Mouse (Mus musculus): ENCODE measurements at regions not wholly inside any gene's neighbourhood (a gene's known extent, or its start where the extent isn't known, plus 50 kb on each side); places are given as distances from the start of the nearest gene placed in this dataset.

DNA sequence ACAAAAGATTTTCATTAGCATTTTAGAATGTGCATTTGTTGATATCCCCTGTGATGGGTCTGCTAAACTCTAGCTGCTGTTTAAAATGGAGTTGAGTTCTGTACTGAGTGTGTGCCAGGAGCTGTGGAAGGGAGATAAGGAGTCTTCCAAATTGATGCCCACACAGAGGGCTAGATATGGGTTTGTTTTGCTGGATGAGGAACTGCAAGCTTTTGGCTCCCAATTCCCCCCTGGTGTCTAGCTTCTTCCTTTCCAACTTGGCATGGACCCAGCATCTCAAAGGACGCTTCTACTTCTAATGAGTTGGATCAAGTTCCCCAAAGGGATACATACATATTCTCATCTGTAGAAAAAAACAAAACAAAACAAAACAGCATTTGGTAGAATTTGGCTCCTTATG, 577.0 kb upstream of the Large1 start:
- Histone ChIP-seq H3K27ac (ENCODE audit: low read length) (no peak overlapping the region), H3K4me3 (ENCODE audit: low read length) (no peak overlapping the region), H3K36me3 (ENCODE audit: control insufficient read depth, insufficient read depth) (no peaks in the 10 kb centered on the region), H3K9ac (ENCODE audit: low read length) (no peak overlapping the region), H3K27me3 (ENCODE audit: control insufficient read depth, insufficient read depth, low read length) (no peaks in the 10 kb centered on the region), H3K4me2 (ENCODE audit: low read depth, low read length) (no peak overlapping the region), H3K9me3 (replicated peaks; ENCODE audit: control insufficient read depth, low read length) (no peaks in the 10 kb centered on the region), H3K4me1 (ENCODE audit: control insufficient read depth, insufficient read depth, low read length) (no peaks in the 10 kb centered on the region)
- no peak; the same call in 1 of the 2 replicates for ATAC-seq (replicated peaks; ENCODE audit: extremely low read depth, insufficient read depth, low FRiP score)
- whole genome bisulfite sequencing, result 43% methylated on average over 1 of the region's 1 CpGs

DNA sequence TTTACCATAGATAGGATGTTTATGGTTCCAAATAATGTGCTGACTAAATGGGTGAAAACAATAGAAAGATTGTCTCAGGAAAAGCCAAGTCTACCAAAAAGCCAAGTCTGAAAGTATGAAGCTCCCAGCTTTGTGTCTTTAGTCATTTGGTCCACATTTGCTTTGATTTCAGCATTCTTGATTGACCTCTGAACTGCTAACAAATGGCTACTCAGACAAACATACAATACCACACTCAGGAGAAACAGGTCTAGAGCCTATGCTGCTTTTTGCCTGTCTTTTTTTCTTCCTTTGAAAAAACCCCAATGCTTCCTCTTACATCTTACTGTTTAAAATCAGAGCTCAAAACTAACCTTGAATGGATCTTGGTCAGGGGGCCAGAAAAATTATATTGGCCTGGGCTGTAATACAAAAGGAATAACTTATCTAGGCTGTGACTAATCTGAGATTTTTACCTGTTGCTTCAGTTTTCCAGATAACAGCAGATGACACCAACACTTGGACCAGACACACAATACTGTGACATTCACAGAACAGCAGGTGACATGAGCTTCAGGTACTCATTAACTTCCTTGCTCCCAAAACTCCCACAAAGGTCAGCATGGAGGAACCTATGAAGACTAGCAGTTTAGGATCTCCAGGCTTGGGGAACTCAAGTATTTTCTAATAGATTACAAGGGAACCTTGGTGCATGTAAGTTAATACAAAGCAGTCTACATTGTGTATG, 572.3 kb upstream of the Large1 start:
- H3K27me3 ChIP-seq (ENCODE audit: control insufficient read depth, insufficient read depth, low read length), result no peaks in the 10 kb centered on the region
- H3K36me3 ChIP-seq (ENCODE audit: control insufficient read depth, insufficient read depth), result no peaks in the 10 kb centered on the region
- ATAC-seq (replicated peaks; ENCODE audit: extremely low read depth, insufficient read depth, low FRiP score), result no peak

DNA sequence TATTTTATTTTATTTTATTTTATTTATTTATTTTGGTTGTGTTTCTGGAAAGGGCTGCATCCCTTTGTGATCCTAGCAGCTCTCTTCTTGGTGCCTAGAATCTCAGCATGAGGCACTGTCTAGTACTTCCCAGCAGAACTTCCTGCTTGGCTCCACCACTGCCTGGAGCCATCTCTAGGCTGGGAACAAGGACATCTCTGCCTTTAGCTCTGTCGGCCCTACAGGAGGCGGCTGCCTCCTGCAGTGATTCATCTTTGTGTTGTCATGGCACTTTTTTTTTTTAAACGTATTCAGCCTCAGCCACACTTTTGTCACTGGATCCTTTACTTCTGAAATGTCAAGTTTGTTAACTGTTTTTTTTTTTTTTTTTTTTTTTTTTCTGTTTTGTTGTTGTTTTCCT, 569.8 kb upstream of the Large1 start:
- Histone ChIP-seq H3K4me2 (ENCODE audit: low read depth, low read length) (no peak overlapping the region), H3K9ac (ENCODE audit: low read length) (no peak overlapping the region), H3K4me1 (ENCODE audit: control insufficient read depth, insufficient read depth, low read length) (no peaks in the 10 kb centered on the region), H3K27me3 (ENCODE audit: control insufficient read depth, insufficient read depth, low read length) (no peaks in the 10 kb centered on the region), H3K4me3 (ENCODE audit: low read length) (no peak overlapping the region), H3K27ac (ENCODE audit: low read length) (no peak overlapping the region), H3K9me3 (replicated peaks; ENCODE audit: control insufficient read depth, low read length) (no peaks in the 10 kb centered on the region), H3K36me3 (ENCODE audit: control insufficient read depth, insufficient read depth) (no peaks in the 10 kb centered on the region)
- ATAC-seq (replicated peaks; ENCODE audit: extremely low read depth, insufficient read depth, low FRiP score), result no peak
- WGBS, result 27% methylated on average over 3 of the region's 3 CpGs

More for the DNA sequence above, 572.3 kb upstream of the Large1 start:
- Histone ChIP-seq H3K9ac (ENCODE audit: low read length) (no peak overlapping the region), H3K27ac (ENCODE audit: low read length) (no peak overlapping the region), H3K4me1 (ENCODE audit: control insufficient read depth, insufficient read depth, low read length) (no peaks in the 10 kb centered on the region), H3K4me2 (ENCODE audit: low read depth, low read length) (no peak overlapping the region), H3K4me3 (ENCODE audit: low read length) (no peak overlapping the region), H3K9me3 (replicated peaks; ENCODE audit: control insufficient read depth, low read length) (no peaks in the 10 kb centered on the region)

DNA sequence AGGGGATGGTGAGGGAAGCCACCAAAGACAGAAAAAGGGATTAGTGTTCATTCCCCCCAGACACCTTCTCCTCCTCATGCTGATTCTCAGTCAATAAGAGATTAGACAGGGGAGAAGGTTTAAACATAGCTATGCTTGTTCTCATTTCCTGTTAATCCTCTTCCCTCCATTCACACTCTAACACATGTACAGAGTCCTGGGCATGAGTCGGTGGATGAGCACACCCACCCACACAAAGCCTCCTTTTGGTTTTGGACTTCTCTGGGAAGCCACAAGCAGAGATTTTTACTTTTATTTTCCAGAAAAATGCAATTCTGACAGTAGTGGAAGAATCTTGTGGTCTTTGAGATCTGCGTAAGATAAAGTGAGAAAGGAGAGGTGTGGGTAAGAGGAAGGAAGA, 567.8 kb upstream of the Large1 start:
- Histone ChIP-seq H3K36me3 (ENCODE audit: control insufficient read depth, insufficient read depth) (no peaks in the 10 kb centered on the region), H3K27me3 (ENCODE audit: control insufficient read depth, insufficient read depth, low read length) (no peaks in the 10 kb centered on the region), H3K9ac (ENCODE audit: low read length) (no peak overlapping the region), H3K4me3 (ENCODE audit: low read length) (no peak overlapping the region), H3K9me3 (replicated peaks; ENCODE audit: control insufficient read depth, low read length) (no peaks in the 10 kb centered on the region), H3K27ac (ENCODE audit: low read length) (no peak overlapping the region), H3K4me1 (ENCODE audit: control insufficient read depth, insufficient read depth, low read length) (no peaks in the 10 kb centered on the region), H3K4me2 (ENCODE audit: low read depth, low read length) (no peak overlapping the region)
- ATAC-seq (replicated peaks; ENCODE audit: extremely low read depth, insufficient read depth, low FRiP score), result no peak
- WGBS, result 66% methylated on average over 2 of the region's 2 CpGs

DNA sequence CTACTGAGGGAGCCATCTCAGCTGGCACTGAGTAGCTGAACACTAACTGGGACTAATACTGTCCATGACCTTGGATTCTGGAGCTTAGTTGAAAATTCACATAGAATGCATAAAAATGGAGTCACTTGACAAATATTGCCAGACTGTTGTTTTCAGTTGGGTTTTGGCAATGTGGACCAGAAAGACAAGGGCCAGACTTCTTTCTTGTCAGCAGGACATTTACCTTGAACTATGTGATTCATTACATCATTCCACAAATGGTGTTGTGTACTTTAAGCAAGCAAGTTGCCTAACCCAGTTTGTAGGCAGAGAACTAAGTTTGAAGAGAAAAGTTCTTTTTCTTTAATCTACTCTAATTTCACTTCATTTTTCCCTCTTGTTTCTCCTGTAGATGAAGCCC, 567.2 kb upstream of the Large1 start:
- Histone ChIP-seq H3K4me3 (ENCODE audit: low read length) (no peak overlapping the region), H3K9me3 (replicated peaks; ENCODE audit: control insufficient read depth, low read length) (no peaks in the 10 kb centered on the region), H3K9ac (ENCODE audit: low read length) (no peak overlapping the region), H3K4me2 (ENCODE audit: low read depth, low read length) (no peak overlapping the region), H3K27me3 (ENCODE audit: control insufficient read depth, insufficient read depth, low read length) (no peaks in the 10 kb centered on the region), H3K36me3 (ENCODE audit: control insufficient read depth, insufficient read depth) (no peaks in the 10 kb centered on the region), H3K27ac (ENCODE audit: low read length) (no peak overlapping the region), H3K4me1 (ENCODE audit: control insufficient read depth, insufficient read depth, low read length) (no peaks in the 10 kb centered on the region)
- no peak for ATAC-seq (replicated peaks; ENCODE audit: extremely low read depth, insufficient read depth, low FRiP score)

DNA sequence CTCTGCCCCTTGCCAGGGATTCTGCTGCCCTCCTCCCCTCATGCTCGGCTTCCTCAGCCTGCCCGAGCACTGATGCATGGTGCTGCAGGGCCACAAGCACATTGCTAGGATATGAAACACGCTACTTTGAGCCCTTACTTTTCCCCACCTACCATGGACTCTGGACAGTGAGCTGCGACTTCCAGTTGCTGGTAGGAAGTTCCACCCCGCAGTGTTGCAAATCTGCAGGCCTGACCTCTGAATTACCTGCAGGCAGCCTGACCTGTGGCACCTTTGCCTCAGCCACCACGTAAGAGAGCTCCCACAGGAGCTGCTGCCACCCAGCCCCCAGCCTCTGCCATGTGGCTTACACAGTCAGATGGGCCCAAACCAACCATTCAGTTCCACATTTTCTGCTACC, 551.7 kb upstream of the Large1 start:
- H3K27ac ChIP-seq (ENCODE audit: low read length), result no peak overlapping the region
- no peak overlapping the region for H3K4me2 ChIP-seq (ENCODE audit: low read depth, low read length)
- whole genome bisulfite sequencing, result 83% methylated on average over 6 of the region's 6 CpGs
- H3K36me3 ChIP-seq (ENCODE audit: control insufficient read depth, insufficient read depth), result no peaks in the 10 kb centered on the region
- H3K9me3 ChIP-seq (replicated peaks; ENCODE audit: control insufficient read depth, low read length), result no peaks in the 10 kb centered on the region
- no peaks in the 10 kb centered on the region for H3K4me1 ChIP-seq (ENCODE audit: control insufficient read depth, insufficient read depth, low read length)
- H3K27me3 ChIP-seq (ENCODE audit: control insufficient read depth, insufficient read depth, low read length), result no peaks in the 10 kb centered on the region
- H3K9ac ChIP-seq (ENCODE audit: low read length), result no peak overlapping the region
- no peak overlapping the region for H3K4me3 ChIP-seq (ENCODE audit: low read length)
- no peak for ATAC-seq (replicated peaks; ENCODE audit: extremely low read depth, insufficient read depth, low FRiP score)

DNA sequence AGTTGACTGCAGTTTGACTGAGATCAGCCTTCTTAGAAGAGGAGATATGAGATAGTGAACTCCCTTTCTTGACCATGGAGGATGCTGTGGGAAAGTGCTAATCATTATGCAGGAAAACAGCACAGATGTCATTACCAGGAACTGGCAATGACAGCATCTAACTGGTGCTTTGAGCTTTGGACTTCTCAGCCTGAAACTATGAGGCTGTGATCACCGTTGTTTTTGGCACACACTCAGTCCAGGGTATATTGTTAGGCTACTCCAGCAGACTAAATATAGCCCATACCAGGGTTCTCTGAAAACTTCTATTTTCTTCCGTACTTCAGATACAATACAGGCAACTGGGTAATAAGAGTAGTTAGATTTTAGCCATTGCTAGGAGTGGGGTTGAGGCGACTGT, 550.5 kb upstream of the Large1 start:
- H3K36me3 ChIP-seq (ENCODE audit: control insufficient read depth, insufficient read depth), result no peaks in the 10 kb centered on the region
- 34% methylated on average over 3 of the region's 3 CpGs for WGBS
- H3K9ac ChIP-seq (ENCODE audit: low read length), result no peak overlapping the region
- no peaks in the 10 kb centered on the region for H3K27me3 ChIP-seq (ENCODE audit: control insufficient read depth, insufficient read depth, low read length)
- H3K4me3 ChIP-seq (ENCODE audit: low read length), result no peak overlapping the region
- no peak overlapping the region for H3K27ac ChIP-seq (ENCODE audit: low read length)
- H3K9me3 ChIP-seq (replicated peaks; ENCODE audit: control insufficient read depth, low read length), result no peaks in the 10 kb centered on the region
- no peak overlapping the region for H3K4me2 ChIP-seq (ENCODE audit: low read depth, low read length)
- no peaks in the 10 kb centered on the region for H3K4me1 ChIP-seq (ENCODE audit: control insufficient read depth, insufficient read depth, low read length)
- peak; percentile 58; the same call in 1 of the 2 replicates for ATAC-seq (replicated peaks; ENCODE audit: extremely low read depth, insufficient read depth, low FRiP score)

DNA sequence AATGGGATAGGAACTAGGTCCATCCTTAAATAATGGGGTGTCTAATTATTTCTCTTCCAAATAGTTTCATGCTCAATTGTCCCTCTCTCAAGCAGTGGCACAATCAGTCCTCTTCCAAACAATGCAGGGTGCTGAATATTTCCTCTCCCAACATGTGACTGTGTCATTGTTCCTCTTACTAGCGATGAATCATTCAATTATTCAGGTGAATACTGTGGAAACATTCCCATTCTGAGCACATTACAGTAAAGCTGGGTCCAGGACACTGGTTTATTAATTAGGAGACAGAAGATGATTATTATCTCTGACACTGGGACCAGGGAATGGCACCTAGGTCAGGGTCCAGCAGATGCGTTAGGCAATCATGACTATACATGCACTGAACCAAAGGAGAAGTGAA, 532.6 kb upstream of the Large1 start:
- H3K4me2 ChIP-seq (ENCODE audit: low read depth, low read length), result no peak overlapping the region
- no peaks in the 10 kb centered on the region for H3K4me1 ChIP-seq (ENCODE audit: control insufficient read depth, insufficient read depth, low read length)
- ATAC-seq (replicated peaks; ENCODE audit: extremely low read depth, insufficient read depth, low FRiP score), result no peak
- no peak overlapping the region for H3K9ac ChIP-seq (ENCODE audit: low read length)
- 81% methylated on average over 2 of the region's 2 CpGs for WGBS
- H3K27ac ChIP-seq (ENCODE audit: low read length), result no peak overlapping the region
- H3K9me3 ChIP-seq (replicated peaks; ENCODE audit: control insufficient read depth, low read length), result no peaks in the 10 kb centered on the region
- H3K4me3 ChIP-seq (ENCODE audit: low read length), result no peak overlapping the region
- H3K27me3 ChIP-seq (ENCODE audit: control insufficient read depth, insufficient read depth, low read length), result no peaks in the 10 kb centered on the region
- no peaks in the 10 kb centered on the region for H3K36me3 ChIP-seq (ENCODE audit: control insufficient read depth, insufficient read depth)

DNA sequence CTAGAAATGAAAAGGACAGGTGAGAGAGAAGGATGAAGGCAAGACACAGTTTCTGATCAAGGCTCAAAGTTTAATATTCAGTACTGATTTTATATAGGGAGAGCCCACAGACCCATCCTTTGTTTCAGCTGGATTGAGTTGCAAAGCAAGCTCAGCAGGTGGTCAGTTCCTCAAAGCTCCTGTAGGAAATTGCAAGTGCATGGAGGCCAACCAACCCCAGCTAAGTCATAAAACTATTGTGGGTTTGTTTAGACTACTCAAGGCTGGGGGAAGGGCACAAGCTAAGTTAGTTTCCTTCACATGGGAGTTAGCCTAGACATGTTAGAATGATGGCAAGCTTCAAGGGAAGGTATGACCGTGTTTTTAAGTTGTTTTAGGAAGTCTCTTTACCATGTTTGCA, 528.3 kb upstream of the Large1 start:
- H3K4me1 ChIP-seq (ENCODE audit: control insufficient read depth, insufficient read depth, low read length), result no peaks in the 10 kb centered on the region
- H3K4me2 ChIP-seq (ENCODE audit: low read depth, low read length), result no peak overlapping the region
- no peaks in the 10 kb centered on the region for H3K9me3 ChIP-seq (replicated peaks; ENCODE audit: control insufficient read depth, low read length)
- 63% methylated on average over 1 of the region's 1 CpGs for WGBS
- H3K9ac ChIP-seq (ENCODE audit: low read length), result no peak overlapping the region
- no peak for ATAC-seq (replicated peaks; ENCODE audit: extremely low read depth, insufficient read depth, low FRiP score)
- no peaks in the 10 kb centered on the region for H3K27me3 ChIP-seq (ENCODE audit: control insufficient read depth, insufficient read depth, low read length)
- no peaks in the 10 kb centered on the region for H3K36me3 ChIP-seq (ENCODE audit: control insufficient read depth, insufficient read depth)
- H3K4me3 ChIP-seq (ENCODE audit: low read length), result no peak overlapping the region
- H3K27ac ChIP-seq (ENCODE audit: low read length), result no peak overlapping the region

All from heart, embryonic 16.5 days (tissue).